Mouse (Mus musculus) gastrocnemius, postnatal 10 days (tissue): ENCODE measurements around the gene Osm. TPM values are rescaled to one million over a fixed set of nuclear protein-coding genes. Genes with fewer than 3 reads are reported as not detected.
A peak's percentile ranks its signal among the peaks of the same experiment; 100 is the strongest.

ENCODE experiments used
- DNase-seq: peaks from one replicate; pipeline ENCODE4 v3.0.0; 2021; ENCODE audit warnings: mixed read lengths
- total RNA-seq, 2 experiments: library from RNA; stranded (reverse); gene quantifications; 2 replicates each; pipeline ENCODE4 v1.2.3; 2021

The Osm gene
- total RNA-seq, 2 experiments from 2014 or later: not detected

DNA sequence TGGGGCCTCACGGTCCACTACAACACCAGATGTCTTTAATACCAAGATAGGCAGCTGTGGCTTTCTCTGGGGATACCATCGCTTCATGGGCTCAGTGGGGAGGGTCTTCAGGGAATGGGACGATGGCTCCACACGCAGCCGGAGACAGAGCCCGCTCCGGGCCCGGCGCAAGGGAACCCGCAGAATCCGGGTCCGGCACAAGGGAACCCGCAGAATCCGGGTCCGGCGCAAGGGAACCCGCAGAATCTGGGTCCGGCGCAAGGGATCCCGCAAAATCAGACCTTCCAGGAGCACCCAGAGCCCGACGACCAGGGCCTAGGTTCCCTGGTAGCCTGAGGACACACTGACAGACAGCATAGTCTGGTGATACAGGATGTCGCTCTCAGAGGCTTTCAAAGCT lies 3.5 kb downstream of the Osm start:
- DNase-seq: no peak

DNA sequence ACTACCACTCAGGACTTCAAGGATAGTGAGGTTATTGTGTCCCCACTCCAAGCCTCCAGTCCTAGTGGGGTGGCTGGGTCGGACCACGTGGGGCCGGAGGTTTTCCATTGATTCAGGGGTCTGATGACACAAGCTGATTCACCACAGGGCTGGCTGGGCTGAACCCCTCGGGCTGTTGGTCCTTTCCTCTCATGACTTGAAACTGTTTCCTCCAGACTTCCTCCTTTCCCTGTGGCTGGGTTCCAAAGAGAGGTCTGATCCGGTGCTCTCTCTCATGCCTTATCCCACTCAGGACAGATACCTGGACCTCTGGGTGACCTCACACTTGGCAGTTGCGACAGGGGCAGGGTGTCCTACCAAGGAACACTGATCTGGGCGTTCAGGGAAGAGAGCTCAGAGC lies 3.9 kb downstream of the Osm start:
- DNase-seq: no peak

DNA sequence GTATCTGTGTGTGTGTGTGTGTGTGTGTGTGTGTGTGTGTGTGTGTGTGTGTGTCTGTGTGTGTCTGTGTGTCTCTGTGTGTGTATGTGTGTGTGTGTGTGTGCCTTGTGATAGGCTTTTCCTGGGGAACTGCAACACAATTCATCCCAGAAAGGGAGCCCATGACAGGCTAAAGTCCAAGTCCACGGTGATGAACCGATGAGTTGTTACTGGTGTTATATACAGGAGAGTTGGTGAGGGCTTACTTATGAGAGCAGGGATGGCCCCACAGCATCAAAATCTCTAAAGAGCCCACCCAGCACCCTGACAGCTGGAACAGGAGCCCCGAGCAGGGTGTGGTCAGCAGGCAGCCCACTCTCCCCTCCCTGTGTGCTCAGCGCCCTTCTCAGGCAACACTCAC lies 5.0 kb downstream of the Osm start:
- DNase-seq: no peak

DNA sequence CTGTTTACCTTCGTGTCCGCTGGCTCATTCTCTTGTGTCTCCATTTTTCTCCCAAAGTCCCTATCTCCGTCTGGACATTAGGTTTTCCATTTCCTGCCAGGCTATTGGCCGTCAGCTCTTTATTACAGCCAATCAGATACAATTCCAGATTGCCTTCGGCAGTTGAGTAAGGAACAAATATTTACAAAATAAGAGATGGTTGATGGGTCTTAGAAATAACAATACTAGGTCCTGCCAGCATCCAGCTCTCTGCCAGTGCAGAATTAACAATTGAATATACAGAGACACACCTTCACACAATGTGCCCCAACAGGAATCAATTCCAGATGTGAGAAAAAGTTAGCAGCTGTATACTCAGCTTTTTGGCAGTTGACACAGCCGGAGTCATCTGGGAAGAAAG lies 9.9 kb downstream of the Osm start:
- no peak for DNase-seq

DNA sequence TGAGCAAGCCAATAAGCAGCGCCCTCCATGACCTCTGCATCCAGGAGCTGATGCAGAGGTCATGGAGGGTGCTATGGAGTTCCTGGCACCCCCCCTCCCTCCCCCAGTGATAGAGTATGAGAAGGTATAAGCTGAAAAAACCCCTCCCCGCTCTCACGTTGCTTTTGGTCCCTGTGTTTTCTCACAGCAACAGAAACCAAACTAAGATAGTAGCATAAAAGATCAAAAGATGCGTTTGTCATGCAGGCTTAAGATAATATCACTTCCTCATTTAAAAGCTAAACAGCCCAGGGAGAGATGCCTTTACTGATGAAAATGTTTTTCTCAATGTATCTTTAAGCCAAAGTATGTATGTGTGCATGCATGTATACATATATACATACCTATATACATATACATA lies 10.4 kb downstream of the Osm start:
- no peak for DNase-seq

DNA sequence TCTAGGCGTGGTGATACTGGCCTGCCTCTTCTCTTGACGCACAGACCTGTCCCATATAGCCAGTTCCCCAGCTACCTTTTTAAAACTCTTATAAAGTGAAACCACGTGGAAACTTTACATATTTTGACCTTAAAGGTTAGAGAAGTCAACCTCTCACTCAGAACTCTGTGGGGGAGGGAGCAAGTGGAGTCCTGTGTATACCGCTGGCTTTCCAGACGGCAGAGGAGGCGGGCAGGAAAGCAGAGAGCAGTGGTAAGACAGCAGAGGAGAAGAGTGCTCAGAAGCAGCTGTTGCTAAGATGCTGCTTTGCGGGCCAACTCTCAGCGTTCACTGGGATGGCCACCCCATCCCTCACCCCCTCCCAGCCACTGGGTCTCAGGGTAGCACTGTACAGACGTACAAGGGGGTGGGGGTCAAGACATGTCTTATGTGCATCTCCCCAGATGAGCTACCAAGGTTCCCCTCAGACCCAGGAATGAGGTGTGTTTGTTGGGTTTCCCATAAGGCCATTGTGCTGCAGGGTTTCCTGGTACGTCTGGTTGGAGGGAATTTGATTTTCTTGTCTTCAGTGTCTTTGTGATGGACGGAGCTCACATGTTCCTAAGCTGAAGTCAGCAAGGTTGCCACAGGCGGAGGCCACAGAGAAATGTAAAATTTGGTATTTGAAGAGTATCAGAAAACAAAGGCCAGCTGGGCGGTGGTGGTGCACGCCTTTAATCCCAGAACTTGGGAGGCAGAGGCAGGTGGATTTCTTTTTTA lies 11.2 kb downstream of the Osm start:
- no peak for DNase-seq

DNA sequence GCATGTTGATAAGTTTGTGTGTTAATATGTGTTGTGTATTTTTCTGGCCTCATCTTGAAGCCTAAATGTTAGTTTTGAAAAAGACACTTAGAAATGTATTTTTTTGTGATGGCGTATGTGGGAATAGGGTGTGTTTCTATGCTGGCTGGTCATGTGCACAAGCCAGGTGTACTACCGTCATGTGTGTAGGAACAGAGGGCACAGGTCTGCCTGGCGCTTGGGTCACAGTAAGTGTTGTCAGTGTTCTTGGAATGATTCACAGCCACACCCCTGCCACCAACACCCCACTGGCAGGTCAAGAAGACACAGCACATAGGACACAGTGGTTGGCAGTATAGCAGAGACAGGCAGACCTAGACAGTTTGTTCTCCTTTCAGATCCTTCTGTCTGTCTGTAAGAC lies 12.9 kb downstream of the Osm start:
- DNase-seq: no peak

DNA sequence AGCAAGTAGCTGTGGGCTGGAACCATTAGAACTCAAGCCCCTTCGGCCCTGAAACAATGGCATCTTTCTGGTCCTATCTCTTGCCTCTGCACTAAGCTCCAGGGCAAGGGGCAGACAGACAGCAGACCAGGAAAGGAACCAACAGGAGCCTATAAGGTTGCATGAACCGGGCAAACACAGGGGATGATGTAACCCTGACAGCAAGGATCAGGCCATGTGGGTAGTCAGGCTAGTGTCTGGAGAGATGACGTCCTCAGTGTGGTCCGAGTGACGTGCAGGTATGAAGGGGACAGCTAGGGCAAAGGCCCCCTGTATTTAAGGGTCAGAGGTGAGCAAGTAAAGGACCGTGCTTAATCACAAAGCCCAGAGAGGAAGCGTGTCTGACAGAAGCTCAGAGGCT lies 14.1 kb downstream of the Osm start:
- no peak for DNase-seq

DNA sequence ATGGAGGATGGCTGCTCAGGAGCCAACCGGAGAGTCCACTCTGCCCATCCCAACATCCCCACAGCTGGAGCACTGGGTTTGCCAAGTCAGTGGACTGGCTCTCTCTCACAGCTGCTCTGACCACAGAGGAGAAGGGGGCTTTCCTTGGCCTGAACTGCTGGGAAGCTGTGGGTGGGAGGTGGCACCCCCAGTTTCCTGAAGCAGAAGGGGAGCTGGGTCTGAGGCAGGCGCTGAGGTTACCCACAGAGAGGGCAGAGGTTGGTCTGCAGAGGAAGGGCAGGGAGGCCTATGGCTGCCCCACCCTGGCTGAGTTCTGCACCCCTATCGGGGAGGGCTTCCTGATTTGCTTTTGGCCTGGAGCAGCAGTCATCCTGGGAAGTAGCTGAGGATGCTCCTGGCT lies 15.2 kb downstream of the Osm start:
- peak; percentile 4 for DNase-seq

DNA sequence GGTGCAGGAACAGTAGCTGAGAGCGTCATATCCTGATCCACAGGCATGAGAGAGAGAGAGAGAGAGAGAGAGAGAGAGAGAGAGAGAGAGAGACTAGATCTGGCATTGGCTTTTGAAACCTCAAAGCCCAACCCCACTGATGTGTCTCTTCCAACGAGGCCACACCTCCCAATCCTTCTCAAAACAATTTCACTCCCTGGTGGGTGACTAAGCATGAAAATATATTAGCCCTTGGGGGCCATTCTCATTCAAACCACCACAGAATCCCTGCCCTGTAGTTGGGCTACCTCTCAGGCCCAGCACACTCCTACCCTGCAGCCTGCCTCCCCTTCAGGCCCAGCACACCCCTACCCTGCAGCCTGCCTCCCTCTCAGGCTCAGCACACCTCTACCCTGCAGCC lies 16.7 kb downstream of the Osm start:
- DNase-seq: no peak

DNA sequence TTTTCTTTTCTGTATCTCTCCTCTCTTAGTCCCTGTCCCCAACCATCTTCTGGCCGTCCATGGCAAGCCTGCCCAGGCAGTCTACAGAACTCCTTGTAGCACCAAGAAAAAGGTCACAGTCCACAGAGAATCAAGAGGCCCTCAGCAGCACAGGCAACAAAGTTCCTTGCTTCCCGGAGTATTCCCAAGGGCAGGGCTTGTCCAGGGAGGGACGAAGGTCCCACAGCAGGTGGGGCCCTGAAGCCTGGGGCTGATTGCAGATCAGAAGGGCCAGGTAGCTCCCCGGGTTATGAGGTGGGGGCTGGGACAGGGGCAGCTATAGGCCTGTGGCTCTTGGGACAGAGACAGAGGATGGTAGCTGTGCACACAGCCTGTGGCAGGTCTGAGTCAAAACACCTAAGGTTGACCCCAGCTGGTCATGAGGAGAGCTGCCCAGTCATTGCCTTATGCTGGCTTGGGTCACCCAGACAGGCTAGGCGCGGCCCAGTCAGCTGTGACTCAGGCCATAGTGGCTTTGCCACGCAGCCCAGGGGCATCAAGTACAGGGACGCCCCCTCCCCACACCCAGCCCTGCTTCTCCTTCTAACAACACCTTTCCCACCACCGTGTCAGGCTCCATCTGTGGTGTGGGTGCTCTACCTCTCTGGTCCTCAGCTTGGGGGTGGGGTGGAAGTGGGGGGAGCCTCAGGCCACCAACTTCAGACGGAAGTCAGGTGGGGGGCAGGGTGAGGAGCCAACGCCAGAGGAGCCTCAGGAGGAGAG lies 20.8 kb downstream of the Osm start, which contains the start of gene Lif:
Lif (plus strand) TSS at position 712 of the 762 bp plus-strand sequence.
- peak; percentile 5 for DNase-seq

DNA sequence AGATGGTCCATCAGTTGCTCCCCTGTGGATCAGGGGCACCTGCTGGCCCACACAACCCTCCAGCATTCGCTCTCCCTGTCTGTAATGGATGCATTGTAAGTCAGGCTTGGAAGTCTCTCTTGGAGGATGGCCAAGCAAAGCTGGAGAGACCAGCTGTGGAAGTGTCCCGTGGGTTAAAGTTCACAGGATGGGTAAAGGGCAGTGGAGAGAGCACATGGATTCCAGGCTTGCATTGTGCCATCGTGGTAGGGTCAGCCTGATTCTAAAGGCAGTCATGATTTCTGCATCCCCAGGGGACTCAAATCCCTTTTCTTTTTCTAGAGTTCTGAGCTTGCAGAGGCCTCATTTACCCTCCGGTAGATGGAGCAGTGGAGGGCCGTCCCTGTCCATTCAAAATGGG lies 21.5 kb downstream of the Osm start:
- no peak for DNase-seq

DNA sequence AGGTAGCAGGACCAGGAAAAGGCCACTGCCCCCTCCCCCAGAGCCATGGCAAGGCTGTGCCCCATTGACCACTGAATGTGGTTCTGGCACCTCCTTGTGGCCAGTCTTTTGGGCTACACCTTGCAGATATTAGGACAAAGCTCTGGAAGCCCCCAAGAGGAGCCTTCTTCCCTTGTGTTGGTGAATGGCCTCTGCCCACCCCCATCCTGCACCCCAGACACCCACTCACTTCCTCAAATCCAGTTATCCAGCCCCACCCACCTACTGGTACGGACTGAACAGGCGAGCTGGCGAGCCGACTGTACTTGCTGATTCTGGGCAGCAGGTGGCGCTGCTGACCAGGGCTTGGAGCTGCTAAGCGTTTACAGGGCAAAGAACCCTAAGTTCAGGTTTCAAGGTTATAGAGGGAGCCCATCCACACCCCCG lies 22.4 kb downstream of the Osm start:
- peak; percentile 87 for DNase-seq

DNA sequence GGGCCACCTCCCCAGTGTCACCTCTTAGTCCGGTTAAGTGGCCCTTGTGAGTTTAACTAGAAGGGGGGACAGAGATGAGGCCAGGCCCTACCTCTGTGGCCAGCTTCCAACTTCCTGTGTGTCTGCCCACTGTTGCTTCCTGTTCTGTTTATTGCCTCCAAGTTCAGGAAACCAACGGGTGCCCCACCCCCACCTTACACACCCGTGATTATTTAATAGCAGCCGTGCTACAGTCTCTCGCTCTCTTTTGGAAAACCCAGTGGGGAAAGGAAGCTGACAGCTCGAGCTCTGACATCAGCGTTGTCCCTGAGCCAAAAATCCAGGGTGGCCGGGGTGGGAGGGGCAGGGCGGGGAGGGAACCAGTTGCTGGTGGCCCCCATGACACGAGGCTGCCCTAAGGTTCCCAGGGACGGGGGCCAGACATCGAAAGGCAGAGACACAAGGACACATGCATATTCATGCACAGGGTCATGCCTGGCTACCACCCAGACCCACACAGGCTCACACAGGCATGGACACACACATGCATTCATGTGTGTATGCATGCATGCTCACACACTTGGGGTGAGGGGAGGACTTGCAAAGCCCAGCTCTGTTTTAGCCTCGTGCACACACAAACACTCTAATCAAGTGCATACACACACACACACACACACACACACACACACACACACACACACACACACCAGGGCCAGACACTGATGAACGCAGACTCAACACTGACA lies 24.4 kb downstream of the Osm start:
- peak; percentile 62 for DNase-seq

DNA sequence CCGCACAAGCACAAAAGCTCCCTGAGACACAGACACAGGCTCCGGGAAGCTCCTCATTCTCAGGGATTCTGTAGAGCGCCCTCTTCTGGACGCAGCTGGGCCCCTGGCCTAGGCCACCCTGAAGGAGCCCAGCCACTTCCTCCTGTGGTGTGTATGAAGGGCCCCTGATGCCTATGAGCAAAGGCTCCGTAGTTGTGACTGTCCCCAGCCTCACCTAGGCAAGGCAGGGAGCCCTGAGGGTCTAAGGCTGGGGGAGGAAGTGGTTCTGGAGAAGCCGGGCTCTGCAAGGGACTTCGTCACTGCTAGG lies 24.9 kb downstream of the Osm start:
- peak; percentile 78 for DNase-seq

DNA sequence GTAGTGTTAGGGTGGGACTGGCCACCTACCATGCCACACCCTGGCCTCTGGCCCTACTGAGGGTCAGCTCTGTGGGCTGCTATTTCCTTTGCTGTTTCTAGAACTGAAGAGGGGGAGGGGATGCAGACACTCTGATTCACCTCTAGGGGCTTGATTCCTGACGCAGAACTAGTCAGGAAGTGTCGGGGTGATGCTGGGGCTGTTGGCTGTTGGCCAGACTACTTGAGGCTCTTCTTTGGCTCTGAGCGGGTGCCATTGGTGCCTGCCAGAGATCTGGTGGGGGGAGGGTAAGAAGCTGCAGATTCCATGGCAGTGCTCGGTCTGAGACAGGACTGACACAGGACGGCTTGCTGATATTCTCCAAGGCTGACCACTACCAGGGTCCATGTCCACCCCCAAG lies 25.7 kb downstream of the Osm start:
- peak; percentile 30 for DNase-seq

DNA sequence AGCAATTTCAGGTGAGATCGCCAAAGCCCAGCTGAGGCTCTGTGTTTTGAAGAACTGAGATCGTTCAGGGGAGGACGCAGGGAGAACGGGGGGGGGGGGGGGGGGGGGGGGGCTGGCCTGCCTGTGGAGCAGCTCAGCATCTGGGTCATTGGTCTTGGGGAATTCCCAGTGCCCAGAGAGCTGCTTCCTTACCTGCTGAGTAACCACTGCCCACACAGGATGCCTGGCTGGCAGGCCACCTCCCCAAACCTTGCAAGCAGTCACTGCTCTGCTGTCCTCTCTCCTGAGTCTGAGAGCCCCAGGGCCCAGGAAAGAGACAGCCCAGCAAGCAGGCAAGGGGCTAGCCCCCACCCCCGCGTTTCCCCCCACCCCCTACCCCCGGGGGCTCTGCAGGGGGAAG lies 26.6 kb downstream of the Osm start:
- peak; percentile 4 for DNase-seq

DNA sequence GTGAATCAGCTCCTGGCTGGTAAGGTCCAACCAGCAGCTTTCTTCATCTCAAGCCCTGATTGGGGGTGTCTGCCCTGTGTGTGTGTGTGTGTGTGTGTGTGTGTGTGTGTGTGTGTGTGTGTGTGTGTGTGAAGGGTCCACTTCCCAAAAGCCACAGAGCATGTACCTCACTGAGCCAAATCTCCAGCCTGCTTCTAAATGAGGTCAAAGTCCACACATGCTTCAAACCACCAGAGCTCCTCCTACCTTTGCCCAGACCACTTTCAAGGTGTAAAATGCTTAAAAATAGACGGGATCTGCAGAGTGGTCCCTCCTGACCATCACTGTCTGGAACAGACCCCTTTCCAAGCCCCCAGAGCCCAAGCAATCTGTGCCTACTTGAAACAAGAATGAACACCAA lies 27.1 kb downstream of the Osm start:
- DNase-seq: no peak

DNA sequence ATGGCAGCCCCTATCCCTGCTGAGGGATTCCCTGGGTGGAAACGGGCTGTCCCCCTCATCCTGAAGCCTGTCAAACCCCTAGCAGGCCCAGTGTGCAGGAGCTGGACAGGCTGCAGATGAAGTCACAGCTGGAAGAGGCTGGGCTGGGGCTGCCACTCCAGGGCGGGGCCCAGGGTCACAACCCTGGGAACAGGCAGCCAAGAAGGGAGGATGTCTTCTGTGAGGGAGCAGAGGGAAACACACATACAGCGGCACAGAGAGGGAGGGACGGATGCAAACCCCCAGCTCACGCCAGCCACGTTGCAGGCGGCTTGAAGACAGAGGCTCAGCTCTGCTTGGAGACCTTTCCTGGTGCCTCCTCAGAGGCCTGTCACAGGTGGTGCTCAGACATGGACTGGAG lies 27.8 kb downstream of the Osm start:
- peak; percentile 48 for DNase-seq

DNA sequence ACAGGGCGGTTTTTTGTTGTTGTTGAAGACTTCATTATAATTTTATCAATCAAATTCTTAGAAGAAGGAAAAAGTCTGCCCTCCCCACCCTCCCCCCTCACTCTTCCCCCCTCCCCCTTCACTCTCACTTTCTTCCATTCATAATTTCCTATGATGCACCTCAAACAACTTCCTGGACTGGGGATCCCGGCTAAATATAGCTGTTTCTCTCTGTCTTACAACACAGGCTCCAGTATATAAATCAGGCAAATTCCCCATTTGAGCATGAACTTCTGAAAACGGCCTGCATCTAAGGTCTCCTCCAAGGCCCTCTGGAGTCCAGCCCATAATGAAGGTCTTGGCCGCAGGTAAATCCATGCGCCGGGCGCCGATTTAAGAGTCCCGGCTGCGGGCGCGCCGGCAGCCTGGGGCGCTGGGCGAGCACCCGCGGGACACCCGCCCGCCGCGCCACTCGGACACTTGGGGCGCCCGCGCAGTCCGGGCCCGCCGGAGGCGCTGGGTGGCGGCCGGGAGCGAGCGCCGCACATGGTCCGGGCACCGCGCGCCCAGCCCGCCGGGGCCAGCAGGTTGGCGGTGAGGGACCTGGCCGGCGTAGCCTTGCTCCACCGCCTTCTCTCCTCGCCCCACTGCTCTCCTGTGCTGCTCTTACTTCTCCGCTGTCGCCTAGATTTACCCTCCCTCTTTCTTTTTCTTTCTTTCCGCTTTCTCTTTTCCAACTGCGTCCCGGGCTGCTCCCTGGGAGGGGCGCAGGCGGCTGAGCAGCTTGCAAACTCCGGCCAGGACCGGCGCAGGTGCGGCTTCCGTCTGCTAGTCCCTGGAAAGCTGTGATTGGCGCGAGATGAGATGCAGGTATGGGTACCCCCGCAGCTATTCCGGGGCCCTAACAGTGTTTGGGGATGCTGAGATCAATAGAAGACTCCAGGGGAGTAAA lies 30.3 kb downstream of the Osm start:
- peak; percentile 67 for DNase-seq

DNA sequence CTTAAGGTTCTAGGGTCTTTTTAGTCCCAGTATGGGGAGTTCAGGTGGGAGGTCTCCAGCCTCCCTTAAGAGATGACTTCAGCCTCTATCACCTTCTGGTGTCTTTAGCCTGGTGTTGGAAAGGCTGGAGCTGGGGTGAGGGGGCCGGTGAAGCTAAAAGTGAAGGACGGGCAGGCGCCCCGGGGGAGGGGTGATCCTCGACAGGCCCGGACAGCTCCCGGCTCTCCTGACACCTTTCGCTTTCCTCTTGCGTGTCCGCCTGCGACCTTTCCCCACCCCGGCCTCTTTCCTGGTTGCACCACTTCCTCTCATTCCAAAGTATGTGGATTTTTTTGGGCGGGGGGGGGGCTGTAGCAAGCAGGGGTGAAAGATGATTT lies 31.0 kb downstream of the Osm start:
- no peak for DNase-seq

DNA sequence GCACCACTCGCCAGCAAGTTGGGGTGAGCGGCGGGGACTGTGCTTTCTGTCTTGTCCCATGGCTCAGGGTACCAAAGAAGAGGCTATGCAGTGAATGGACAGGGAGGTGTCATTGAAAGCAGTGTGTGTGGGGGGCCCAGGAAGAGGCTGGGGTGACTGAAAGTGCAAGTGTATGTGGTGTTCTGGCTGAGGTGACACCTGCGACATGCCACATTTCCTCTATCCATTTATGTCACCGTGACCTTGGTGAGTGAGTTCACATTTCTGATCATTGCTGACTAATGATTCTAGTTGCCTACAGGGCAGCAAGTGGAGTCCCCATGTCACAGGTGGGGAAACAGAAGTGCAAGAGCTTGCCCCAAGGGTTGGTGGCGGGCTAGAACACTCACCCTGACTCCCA lies 32.3 kb downstream of the Osm start:
- no peak for DNase-seq
